Mouse (Mus musculus): ENCODE results near the gene Nudcd3.
A peak's percentile ranks its signal among the peaks of the same experiment; 100 is the strongest.
"Not testable (repeated sequence)": the region's sequence is repeated elsewhere in the genome, so short reads cannot be mapped to it uniquely, and the experiment has no call there.

Gene Nudcd3

GRCm38 (mm10) chr11:6123605-6124120 lies 76.6 kb downstream of the Nudcd3 start:
- DNase-seq (ENCODE audit: inconsistent ontology term) = no peak

- DNase-seq (ENCODE audit: inconsistent ontology term) = no peak
These were observed 77.6 kb downstream of the Nudcd3 start for GRCm38 (mm10) chr11:6122631-6123030.

- DNase-seq (ENCODE audit: inconsistent ontology term) = peak; percentile 61
These were observed 79.6 kb downstream of the Nudcd3 start for GRCm38 (mm10) chr11:6120596-6120995.

- no peak for DNase-seq (ENCODE audit: inconsistent ontology term)
These were observed 80.2 kb downstream of the Nudcd3 start for GRCm38 (mm10) chr11:6120001-6120400.

GRCm38 (mm10) chr11:6119312-6119711 lies 80.9 kb downstream of the Nudcd3 start:
- no peak for DNase-seq (ENCODE audit: inconsistent ontology term)

GRCm38 (mm10) chr11:6117956-6118355 lies 82.3 kb downstream of the Nudcd3 start:
- DNase-seq (ENCODE audit: inconsistent ontology term) = no peak

- no peak for DNase-seq (ENCODE audit: inconsistent ontology term)
These were observed 88.3 kb downstream of the Nudcd3 start for GRCm38 (mm10) chr11:6111734-6112484.

GRCm38 (mm10) chr11:6109990-6110389 lies 90.2 kb downstream of the Nudcd3 start:
- no peak for DNase-seq (ENCODE audit: inconsistent ontology term)

GRCm38 (mm10) chr11:6108296-6108695 lies 91.9 kb downstream of the Nudcd3 start:
- DNase-seq (ENCODE audit: inconsistent ontology term) = no peak

- no peak for DNase-seq (ENCODE audit: inconsistent ontology term)
These were observed 92.5 kb downstream of the Nudcd3 start for GRCm38 (mm10) chr11:6107722-6108121.

GRCm38 (mm10) chr11:6104734-6105133 lies 95.5 kb downstream of the Nudcd3 start:
- DNase-seq (ENCODE audit: inconsistent ontology term) = no peak

- DNase-seq (ENCODE audit: inconsistent ontology term) = not testable (repeated sequence)
These were observed 103.6 kb downstream of the Nudcd3 start for GRCm38 (mm10) chr11:6096637-6097036.

GRCm38 (mm10) chr11:6086991-6087390 lies 113.2 kb downstream of the Nudcd3 start:
- no peak for DNase-seq (ENCODE audit: inconsistent ontology term)

GRCm38 (mm10) chr11:6078737-6079136 lies 121.5 kb downstream of the Nudcd3 start:
- no peak for DNase-seq (ENCODE audit: inconsistent ontology term)

GRCm38 (mm10) chr11:6075618-6076066 lies 124.6 kb downstream of the Nudcd3 start:
- DNase-seq (ENCODE audit: inconsistent ontology term) = peak; percentile 14

- DNase-seq (ENCODE audit: inconsistent ontology term) = no peak
These were observed 131.8 kb downstream of the Nudcd3 start for GRCm38 (mm10) chr11:6068181-6068957.

- DNase-seq (ENCODE audit: inconsistent ontology term) = no peak
These were observed 133.1 kb downstream of the Nudcd3 start for GRCm38 (mm10) chr11:6067160-6067559.

- no peak for DNase-seq (ENCODE audit: inconsistent ontology term)
These were observed 134.0 kb downstream of the Nudcd3 start, which contains the start of gene Camk2b for GRCm38 (mm10) chr11:6066176-6066575. Gene Camk2b (minus strand): TSS chr11:6066362.

- no peak for DNase-seq (ENCODE audit: inconsistent ontology term)
These were observed 134.6 kb downstream of the Nudcd3 start for GRCm38 (mm10) chr11:6065551-6066121.

GRCm38 (mm10) chr11:6065046-6065521 lies 135.1 kb downstream of the Nudcd3 start:
- peak; percentile 25 for DNase-seq (ENCODE audit: inconsistent ontology term)

- DNase-seq (ENCODE audit: inconsistent ontology term) = no peak
These were observed 135.8 kb downstream of the Nudcd3 start for GRCm38 (mm10) chr11:6064215-6065045.

All from Muller cell, postnatal 12 days (primary cell).